Mouse (Mus musculus) forelimb bud, embryonic 11.5 days (tissue): ENCODE results near the gene Ppil1.
A peak's percentile ranks its signal among the peaks of the same experiment; 100 is the strongest.
"Not testable (repeated sequence)": the region's sequence is repeated elsewhere in the genome, so short reads cannot be mapped to it uniquely, and the experiment has no call there.

Experiments used
- DNase-seq: peaks from one replicate; pipeline ENCODE4 v3.0.0-alpha.2; 2012; ENCODE audit warnings: low read depth, low spot score

The Ppil1 gene

DNA sequence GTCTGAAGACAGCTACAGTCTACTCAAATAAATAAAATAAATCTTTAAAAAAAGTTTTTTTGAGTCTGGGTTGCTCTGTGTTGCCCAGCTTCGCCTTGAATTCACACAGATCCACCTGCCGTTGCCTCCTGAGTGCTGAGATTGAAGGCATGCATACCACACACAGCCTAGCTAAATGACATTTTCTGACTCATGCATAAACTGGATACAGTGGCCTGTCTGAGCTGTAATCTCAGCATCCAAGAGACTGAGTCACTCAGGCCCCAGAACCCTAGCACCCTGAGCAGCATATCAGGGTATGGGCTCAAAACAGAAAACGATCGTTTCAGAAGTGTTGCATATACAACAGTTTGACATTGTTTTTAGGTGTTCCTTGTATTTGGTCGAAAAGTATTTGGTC, 17.6 kb upstream of the Ppil1 start:
- no peak for DNase-seq

DNA sequence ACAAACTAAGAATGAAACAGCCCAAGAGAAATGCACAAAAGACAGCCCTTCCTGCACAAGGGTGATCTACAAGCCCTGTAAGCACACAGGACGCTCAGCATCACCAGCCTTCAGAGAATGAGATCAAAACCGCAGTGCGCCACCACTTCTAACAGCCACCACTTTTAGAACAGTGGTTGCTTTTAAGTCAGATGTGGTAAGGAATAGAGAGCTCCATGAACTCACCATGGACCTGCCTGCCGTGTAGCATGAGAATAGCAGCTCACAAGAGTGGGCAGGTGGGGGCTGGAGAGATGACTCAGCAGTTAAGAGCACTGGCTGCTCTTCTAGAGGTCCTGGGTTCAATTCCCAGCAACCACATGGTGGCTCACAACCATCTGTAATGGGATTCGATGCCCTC, 16.4 kb upstream of the Ppil1 start:
- DNase-seq = no peak

DNA sequence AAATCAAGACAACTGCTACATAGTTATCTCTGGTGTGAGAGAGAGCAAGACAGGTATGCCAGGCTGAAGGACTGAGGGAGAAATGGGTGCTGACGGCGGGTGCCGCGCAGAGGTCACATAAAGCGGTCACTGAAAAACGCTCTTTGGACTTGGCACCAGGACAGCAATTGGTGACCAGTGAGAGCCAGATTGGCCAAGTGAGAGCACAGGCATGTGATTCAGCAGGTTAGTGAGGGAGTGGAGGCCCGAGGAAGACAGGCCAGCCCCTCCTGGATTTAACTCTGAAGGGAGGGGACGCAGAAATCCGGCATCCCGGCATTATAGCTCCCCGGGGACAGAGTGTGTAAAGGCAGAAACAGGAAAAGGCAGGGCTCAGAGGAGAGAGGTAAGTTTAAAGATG, 9.9 kb upstream of the Ppil1 start:
- DNase-seq = no peak

DNA sequence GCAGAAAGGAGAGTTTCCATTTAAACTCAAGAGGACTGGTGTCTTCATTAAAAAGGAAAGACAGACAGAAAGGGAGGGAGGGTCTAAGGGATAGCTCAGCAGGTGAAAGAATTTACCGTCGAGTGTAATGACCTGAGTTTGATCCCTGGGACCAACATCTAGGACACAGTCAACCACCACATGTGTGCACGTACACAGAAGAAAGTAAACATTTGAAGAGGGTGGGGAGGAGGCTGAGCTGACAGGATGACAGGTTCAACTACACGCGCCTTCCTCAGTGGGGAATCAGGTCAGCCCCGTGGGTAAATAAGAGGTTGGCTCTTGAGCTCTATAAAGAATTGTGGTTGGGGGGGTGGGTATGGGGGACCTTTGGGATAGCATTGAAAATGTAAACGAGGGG, 9.2 kb upstream of the Ppil1 start:
- DNase-seq = no peak

DNA sequence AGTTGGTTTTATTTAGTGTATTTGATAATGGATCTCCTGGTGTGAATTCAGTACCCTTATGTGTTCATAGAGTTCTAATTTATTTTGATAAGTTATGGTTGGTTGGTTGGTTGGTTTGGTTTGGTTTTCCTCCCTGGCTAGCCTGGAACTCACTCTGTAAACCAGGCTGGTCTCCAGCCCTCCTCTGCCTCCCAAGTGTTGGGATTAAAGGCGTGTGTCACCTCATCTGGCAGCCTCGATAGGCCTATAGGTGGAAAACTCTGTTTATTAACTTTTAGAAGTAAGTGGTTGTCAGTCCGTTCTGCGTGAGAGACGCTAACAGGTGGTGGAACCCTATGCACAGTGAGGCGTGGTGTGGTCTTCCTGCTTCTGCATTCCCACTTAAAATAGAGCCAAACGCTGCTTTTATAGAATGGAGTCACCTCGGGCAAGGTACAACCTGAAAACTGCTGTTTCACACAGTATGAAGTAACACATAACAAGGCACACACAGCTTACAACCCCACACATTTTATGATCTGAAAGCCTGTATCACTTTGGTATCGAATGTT, 6.2 kb upstream of the Ppil1 start:
- no peak for DNase-seq

DNA sequence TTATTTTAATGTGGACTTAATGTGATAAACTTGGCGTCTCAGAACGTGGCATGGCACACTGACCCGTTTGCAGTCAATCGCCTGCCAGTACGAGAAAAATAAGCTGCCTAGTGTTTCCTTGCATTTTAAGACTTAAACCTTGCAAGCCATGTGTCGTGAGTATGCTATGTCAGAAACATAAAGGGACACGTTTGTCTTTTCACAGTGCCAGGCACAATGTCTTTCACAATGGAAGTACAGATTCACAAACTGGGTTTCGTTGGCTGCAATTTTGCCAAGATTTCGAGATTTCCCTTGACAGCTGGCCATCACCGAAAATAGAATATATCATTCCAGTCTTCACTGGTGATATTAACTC, 5.3 kb upstream of the Ppil1 start:
- DNase-seq = no peak

DNA sequence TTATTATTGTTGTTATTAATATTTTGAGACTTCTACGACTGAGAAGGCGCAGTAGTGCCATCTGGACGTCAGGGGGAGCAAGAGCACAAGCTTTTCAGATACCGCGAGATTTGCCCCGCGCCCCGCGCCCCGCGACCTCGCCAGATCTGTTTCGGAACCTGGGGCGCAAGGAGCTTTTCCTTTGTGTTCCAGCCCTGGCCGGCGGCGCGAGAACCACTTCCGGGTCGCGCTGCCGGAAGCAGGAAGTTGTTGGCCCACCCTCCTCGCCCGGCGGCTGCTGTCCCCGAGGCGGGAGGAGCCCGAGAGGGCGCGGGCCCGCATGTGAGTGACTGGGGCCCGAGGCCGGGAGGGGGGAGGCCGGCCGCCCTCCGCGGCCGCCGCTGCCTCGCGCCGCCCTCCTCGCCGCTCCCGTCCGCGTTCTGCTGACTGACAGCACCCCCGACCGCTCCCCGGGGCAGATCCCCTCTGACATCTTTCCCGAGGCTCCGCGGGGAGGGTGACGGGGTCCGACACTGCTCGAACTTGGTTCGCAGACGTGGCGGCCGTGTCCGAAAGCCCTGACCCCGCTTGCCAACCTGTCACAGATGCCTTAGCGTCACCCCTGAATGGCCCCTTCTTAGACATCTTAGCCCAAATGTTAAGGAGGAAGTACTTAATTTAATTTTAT, 4.8 kb upstream of the Ppil1 start, which contains the start of gene BC004004:
Gene BC004004, plus strand, starts transcription at position 107 of the 667 bp plus-strand sequence.
- DNase-seq = peak; percentile 95

DNA sequence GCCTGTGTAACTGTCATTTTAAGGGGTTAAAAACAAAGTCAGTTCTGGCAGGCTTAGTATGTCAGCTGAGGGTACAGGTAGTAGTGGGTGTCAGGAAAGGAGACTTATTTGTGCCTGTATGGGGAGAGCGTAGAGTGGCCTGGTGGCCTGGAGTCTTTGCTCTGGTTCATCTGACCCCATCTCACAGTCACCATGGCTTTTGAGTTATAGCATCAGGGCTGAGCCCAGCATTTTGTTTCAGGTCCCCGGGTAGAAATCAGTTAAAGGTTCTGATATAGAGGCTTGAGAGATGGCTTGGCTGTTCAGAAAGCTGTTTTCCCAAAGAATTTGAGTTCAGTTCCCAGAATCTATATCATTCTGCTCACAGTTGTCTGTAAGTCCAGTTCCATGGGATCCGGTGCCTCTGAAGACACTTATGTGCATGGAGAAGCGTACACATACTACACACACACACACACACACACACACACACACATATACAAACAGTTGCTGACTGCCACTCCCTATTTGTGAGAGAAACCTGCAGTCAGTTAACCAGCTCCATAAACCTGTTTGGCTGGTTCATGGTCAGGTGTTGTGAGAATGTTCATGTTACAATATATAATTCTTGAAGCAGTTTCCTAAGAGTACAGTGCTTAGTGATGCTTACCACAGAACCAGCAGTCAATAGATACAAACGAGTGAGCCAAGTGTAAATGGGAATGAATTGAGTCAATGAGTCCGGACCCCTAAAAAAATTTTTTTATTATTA, 4.1 kb upstream of the Ppil1 start:
- no peak for DNase-seq

DNA sequence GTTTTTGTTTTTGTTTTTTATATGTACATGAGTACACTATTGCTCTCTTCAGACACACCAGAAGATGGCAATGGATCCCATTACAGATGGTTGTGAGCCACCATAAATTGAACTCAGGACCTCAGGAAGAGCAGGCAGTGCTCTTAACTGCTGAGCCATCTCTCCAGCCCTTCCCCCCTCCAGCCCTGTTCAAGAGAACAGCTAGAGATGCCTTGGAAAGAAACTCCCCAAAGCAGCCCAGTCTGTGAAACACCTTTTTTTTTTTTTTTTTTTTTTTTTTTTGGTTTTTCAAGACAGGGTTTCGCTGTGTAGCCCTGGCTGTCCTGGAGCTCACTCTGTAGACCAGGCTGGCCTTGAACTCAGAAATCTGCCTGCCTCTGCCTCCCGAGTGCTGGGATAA, 3.1 kb upstream of the Ppil1 start:
- DNase-seq = not testable (repeated sequence)

DNA sequence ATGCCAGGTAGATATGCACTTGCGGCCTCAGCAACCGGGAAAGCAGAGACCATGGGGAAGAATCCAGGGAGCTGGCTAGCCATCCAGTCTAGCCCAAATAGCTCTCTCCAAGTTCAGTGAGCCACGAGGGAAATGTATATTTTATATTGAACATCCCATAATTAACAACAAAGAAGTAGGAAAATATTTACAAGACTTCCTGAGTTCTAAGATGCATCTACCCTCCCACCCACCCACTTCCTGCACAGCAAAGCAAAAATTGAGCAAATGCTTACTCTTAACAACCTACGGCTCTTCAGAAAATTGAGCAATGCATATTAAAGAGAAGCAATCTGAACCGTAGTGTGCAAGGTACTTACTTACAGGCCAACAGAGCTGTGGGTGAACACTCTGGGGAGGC, 774 bp upstream of the Ppil1 start:
- no peak for DNase-seq

DNA sequence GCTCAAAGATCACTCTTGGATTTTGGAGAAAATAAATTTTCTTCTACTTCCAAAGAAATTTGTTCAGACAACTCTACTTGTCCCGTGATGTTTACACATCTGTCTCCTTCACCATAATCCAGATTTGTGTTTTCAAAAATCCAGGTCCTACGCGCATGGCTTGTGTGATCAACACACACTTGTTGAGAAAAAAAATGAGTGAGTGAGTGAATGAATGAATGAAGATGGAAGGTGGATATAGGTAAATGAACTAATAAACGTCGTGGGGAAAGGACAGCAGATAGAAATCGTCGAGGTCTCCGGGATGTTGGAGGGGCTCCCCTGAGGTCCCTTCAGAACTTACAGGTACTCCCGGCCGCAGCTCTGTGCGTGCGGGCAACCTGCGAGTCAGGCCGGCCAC, 569 bp downstream of the Ppil1 start:
- DNase-seq = no peak

DNA sequence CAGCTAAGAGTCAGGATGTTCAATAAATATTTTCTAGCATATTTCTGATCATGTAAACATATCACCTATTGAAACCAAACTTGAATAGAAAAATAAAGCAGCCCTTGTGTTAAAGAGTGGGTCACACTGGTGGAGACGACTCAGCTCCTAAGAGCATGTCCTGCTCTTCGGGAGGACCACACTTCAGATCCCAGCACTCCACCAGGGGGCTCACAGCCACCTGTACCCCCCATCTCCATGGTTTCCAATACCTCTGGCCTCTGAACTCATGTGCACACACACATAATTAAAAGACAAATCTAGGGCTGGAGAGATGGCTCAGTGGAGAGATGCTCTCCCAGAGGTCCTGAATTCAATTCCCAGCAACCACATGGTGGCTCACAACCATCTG, 1.7 kb downstream of the Ppil1 start:
- DNase-seq = no peak

DNA sequence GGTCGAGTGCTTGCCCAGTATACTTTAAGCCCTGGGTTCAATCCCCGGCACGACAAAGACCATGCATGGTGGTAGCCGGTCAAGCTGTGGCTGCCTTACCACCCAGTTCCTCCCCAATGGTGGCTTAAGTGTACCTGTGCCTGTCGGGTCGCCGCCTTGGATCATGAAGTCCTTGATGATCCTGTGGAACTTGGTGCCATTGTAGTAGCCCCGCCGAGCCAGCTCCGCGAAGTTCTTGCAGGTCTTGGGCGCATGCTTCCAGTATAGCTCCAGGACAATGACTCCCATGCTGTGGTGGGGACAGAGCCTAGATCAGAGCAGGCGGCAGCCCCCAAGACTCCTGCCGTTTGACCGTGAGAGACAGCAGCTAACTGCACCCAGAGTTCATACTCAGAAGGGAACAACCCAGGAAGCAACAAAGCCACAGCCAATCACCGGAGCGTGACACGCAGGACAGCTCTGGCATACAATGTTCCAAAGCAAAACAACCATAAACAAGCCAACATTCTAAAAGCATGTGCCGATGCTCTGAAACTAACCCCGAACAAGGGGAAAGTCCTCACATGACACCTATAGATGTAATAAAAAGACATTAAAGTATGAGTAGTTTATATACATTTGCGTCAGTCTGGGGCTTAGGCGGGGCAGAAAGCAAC, 2.3 kb downstream of the Ppil1 start:
- DNase-seq = no peak

DNA sequence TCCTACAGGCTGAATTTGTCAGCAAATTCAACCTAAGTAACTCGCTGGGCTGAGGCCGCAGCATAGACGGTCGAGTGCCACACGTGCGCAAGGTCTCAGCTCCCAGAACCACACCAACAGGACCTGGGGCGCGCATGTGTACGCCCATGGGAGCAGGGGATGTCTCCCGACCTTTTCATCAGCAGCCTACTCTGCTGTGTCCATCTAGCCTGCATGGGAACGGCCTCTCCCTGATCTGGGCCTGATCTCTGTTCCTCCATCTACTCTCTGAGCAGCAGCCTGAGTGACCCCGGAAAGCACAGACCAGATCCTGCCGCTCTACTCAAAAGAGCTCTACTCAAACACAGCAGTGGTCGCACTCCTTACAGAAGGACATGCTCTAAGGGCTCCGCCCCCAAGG, 3.5 kb downstream of the Ppil1 start:
- no peak for DNase-seq

DNA sequence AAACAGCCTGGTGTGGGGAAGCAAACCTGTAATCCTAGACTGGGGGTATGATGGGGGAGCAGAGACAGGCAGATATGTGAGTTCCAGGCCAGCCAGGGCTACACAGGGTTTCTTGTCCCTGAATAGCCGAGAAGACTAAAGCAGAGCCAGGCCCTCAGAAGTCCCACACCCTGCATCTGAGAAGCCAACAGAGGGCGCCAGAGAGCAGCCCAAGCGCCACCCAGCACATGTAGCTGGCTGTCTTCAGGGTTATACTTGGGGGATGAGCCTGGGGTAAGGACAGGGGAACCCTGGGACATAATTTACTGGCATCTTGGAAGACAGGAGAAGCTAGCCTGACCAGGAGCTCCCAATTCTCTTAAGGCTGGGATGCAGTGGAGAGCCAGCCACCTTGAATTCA, 4.5 kb downstream of the Ppil1 start:
- peak; percentile 76 for DNase-seq

DNA sequence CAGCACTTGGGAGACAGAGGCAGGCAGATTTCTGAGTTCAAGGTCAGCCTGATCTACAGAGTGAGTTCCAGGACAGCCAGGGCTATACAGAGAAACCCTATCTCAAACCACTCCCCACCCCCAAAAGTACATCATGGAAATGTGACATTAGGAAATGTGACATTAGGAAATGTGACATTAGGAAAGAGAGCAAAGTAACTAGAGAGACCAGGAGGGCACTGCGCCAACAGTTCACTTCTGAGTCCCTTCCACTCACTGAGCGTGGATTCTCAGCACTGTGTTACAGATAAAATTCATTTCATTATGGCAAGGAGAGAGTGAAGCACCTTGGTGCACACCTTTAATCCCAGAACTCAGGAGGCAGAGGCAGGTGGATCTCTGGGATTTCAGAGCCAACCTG, 5.1 kb downstream of the Ppil1 start:
- no peak for DNase-seq

DNA sequence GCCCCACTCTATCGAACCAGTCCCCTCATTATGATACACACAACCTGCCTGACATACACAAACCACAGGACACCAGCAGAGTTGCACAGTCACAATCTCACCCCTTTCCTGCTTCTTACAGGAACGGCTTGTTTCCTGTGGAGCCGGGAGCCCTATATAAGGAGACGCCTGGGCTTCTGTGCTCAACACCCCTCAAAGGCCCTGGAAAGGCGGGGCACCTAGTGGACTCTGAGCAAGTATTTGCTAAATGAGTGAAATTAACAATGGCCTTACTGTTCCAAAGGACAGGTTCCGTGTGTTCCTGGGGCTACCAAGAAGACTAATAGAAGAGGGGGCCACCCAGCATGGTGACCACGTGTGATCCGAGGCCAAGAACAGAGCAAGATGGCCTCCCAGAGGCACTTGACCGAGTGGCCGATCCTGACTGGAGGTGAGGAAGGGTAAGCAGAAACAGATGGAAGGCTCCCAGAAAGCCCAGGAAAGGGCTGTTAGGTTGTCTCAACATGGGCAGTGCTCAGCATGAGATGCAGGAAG, 5.9 kb downstream of the Ppil1 start:
- DNase-seq = no peak

DNA sequence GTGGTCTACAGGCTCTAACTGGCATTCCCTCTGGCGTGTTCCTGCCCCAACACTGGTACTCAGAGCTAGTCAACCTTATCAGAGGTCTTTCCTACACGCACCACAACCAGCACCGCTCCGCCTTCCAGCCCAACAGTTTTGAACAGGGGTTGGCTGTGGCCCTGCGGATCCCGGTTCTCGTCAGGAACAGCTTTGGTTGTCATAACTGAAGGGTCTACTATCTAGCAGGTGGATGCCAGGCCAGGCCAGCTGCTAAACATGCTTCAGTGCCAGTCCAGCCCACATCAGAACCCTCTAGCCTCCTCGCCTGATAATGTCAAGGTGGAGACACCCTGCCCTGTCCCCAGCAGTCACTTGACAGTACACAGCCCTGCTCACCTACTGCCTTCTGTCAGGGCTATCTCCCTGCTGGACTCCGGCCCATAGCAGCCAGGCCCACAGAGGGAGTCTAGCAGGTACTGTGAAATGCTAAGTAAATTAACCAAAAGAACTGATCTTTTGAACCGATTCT, 6.9 kb downstream of the Ppil1 start:
- no peak for DNase-seq

DNA sequence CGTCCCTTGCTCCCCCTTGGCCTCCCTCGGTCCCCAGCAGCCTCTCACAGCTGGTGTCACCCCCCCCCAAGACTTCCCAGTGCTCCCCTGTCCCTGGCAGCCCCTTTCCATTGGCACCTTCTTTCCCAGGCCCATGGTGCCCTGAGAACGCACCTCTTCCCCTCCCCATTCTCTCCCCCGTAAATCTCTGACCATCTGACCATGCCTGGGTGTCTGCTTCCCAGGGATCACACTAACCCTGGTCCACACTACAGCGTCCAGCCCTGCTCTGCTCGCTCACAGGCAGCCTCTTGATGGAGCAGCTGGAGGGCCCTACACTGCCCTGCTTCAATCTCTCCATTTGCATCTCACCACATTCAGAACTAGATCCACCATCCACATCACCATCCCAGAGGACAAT, 7.5 kb downstream of the Ppil1 start:
- DNase-seq = no peak

DNA sequence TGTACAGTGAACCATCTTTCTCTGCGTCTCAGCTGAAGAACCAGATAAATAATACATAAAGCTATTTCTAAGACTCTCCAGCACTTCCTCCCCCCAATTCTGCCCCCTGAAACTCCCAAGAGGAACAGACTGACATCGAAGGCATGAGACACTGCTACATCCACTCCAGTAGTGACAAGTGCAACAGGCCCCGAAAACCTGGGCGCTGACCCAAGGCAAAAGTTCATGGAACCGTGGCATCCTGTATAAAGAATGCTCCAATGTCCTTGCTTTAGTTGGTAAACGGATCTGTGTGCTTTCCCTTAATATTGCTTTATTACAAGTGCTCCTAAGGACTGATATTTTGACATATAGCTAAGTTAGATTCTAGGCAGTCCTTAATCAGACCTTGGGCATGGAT, 9.2 kb downstream of the Ppil1 start:
- DNase-seq = not testable (repeated sequence)

DNA sequence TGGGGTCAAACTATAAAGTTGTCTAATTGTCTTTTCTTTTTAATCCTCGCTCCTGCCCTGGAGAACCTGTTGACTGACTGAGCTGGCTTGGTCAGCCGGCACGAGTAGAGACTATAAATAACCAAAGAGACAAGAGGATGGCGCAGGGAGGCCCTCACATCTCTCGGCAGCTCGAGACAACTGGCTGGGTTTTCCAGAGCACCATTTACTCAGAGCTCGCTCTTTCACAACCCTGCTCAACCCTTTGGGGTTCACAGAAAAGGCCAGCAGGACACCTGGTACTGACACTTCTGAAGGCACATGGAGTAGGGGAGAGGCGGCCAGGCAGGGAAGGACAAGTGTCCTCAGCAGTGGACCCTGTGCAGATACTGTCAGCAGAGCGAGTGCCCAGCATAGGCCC, 10.3 kb downstream of the Ppil1 start:
- DNase-seq = no peak

DNA sequence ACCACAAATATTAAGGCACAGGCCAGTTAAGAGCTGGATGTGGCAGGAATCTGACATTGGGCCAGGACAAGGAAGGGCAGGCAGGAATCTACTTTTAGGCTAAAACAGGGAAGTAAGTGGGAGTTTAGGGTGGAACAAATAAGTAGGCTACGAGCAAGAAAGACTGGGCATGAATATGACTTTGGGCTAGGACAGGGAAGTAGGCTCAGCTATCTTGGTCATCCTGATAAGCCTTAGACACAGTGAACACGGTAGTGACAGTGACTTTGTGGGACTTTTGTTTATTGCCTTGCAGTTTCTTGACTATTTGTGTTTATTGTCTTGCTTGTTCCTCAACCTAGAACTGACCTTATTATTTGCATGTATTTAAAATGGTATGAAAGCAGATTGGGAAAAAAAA, 10.8 kb downstream of the Ppil1 start:
- no peak for DNase-seq
